Mouse (Mus musculus): Measurements from ENCODE around the gene Ubqln4. TPM values are rescaled to one million over a fixed set of nuclear protein-coding genes. Genes with fewer than 3 reads are reported as not detected.

Ubqln4 gene
- total and polyA plus RNA-seq, 3 experiments: 22.8 to 62.2 (median 39.6) TPM

GRCm38 (mm10) chr3:88531348-88532298, 21.9 kb upstream of the Ubqln4 start (continued):
- no peak for TF ChIP-seq USF2 (conservative IDR thresholded peaks at IDR 0.05; ENCODE audit: low read depth, low read length)

GRCm38 (mm10) chr3:88532299-88532674, 21.3 kb upstream of the Ubqln4 start, which contains the start of gene Mex3a:
TSS of gene Mex3a (plus strand) at chr3:88532395.
- Histone ChIP-seq H3K27ac (ENCODE audit: insufficient read depth, low read depth) (peak within 1 kb of the TSS; percentile 26; the same call in 1 of the 2 replicates), H3K4me3 (replicated peaks in 1 of 3; ENCODE audit: low read depth in 2 of 3, low read length in 2 of 3, poor library complexity in 1 of 3) (peak within 1 kb of the TSS; percentile 59 to 84 (median 79)), H3K4me2 (ENCODE audit: insufficient read depth, low read depth, poor library complexity, severe bottlenecking) (peak within 1 kb of the TSS; percentile 90), H3K79me2 (replicated peaks; ENCODE audit: control insufficient read depth, extremely low read depth, insufficient read depth, poor library complexity, severe bottlenecking) (no peaks in the 10 kb centered on the region), H3K36me3 (replicated peaks in 1 of 2; ENCODE audit: control insufficient read depth in 1 of 2, insufficient read depth in 1 of 2, low read length in 1 of 2) (peaks cover 11 to 30% of the 10 kb centered on the region in 2 experiments), H3K9ac (ENCODE audit: insufficient read depth, low read depth) (peak within 1 kb of the TSS; percentile 95), H3K9me3 (replicated peaks; ENCODE audit: low read length) (no peaks in the 10 kb centered on the region), H3K27me3 (replicated peaks) (peaks cover 9% of the 10 kb centered on the region), H3K4me1 (ENCODE audit: control insufficient read depth in 1 of 2, insufficient read depth in 2 of 2) (peaks cover 20 to 47% of the 10 kb centered on the region in 2 experiments)
- TF ChIP-seq E2F4 (IDR thresholded peaks at IDR 0.05; ENCODE audit: insufficient replicate concordance, low read depth, low read length) (no peak), MAZ (IDR thresholded peaks at IDR 0.05; ENCODE audit: low read depth, low read length) (0 out of 2 replicates have a peak, but pooled peaks have one; percentile 14)
- in situ Hi-C loops (cut with MboI; ENCODE audit: low pct_ligation_motif_present, low pct_unique_long_range_greater_than_20kb, low sequenced_read_pairs) (no loop called here), dilution Hi-C loops (cut with MboI; ENCODE audit: extremely low pct_ligation_motif_present, extremely low pct_unique_long_range_greater_than_20kb, low sequenced_read_pairs) (no loop called here)
- no peak for DNase-seq (ENCODE audit: extremely low read depth)

- Histone ChIP-seq H3K27me3 (replicated peaks) (peaks cover 9% of the 10 kb centered on the region), H3K9me3 (replicated peaks; ENCODE audit: low read length) (no peaks in the 10 kb centered on the region), H3K4me1 (ENCODE audit: control insufficient read depth in 1 of 2, insufficient read depth in 2 of 2) (peaks cover 16 to 41% of the 10 kb centered on the region in 2 experiments), H3K9ac (ENCODE audit: insufficient read depth, low read depth) (peak overlapping the region; percentile 95), H3K27ac (ENCODE audit: insufficient read depth, low read depth) (no peak overlapping the region), H3K4me2 (ENCODE audit: insufficient read depth, low read depth, poor library complexity, severe bottlenecking) (peak overlapping the region; percentile 90), H3K4me3 (replicated peaks in 1 of 3; ENCODE audit: low read depth in 2 of 3, low read length in 2 of 3, poor library complexity in 1 of 3) (peak overlapping the region; percentile 40 to 84 (median 79)), H3K79me2 (replicated peaks; ENCODE audit: control insufficient read depth, extremely low read depth, insufficient read depth, poor library complexity, severe bottlenecking) (no peaks in the 10 kb centered on the region), H3K36me3 (replicated peaks in 1 of 2; ENCODE audit: control insufficient read depth in 1 of 2, insufficient read depth in 1 of 2, low read length in 1 of 2) (peaks cover 13 to 28% of the 10 kb centered on the region in 2 experiments)
- no peak for DNase-seq (ENCODE audit: extremely low read depth)
- in situ Hi-C loops (cut with MboI; ENCODE audit: low pct_ligation_motif_present, low pct_unique_long_range_greater_than_20kb, low sequenced_read_pairs) (no loop called here), dilution Hi-C loops (cut with MboI; ENCODE audit: extremely low pct_ligation_motif_present, extremely low pct_unique_long_range_greater_than_20kb, low sequenced_read_pairs) (no loop called here)
- TF ChIP-seq SIN3A (IDR thresholded peaks at IDR 0.05; ENCODE audit: low read length) (peak; percentile 35; the same call in 1 of the 2 replicates), MAX (IDR thresholded peaks at IDR 0.05; ENCODE audit: low read length) (peak; percentile 64; the same call in 1 of the 2 replicates), MYC (IDR thresholded peaks at IDR 0.05; ENCODE audit: low read depth, low read length) (0 out of 2 replicates have a peak, but pooled peaks have one; percentile 34), GABPA (IDR thresholded peaks at IDR 0.05; ENCODE audit: insufficient replicate concordance, low read depth, low read length) (no peak), SMC3 (IDR thresholded peaks at IDR 0.05; ENCODE audit: low read depth, low read length) (no peak), MXI1 (IDR thresholded peaks at IDR 0.05; ENCODE audit: low read depth, low read length) (peak; percentile 85)
Observed at GRCm38 (mm10) chr3:88532689-88533511, 20.7 kb upstream of the Ubqln4 start.

All from CH12.LX (cell line).